Mouse (Mus musculus) thymus, postnatal 36 days (tissue): ENCODE results near the gene Nav2.
A peak's percentile ranks its signal among the peaks of the same experiment; 100 is the strongest.

Experiments
- DNase-seq, 2 experiments: peaks; one replicate each; pipeline ENCODE4 v3.0.0; 2022; ENCODE audit warnings: mixed read lengths in 2 of 2

Gene Nav2

DNA sequence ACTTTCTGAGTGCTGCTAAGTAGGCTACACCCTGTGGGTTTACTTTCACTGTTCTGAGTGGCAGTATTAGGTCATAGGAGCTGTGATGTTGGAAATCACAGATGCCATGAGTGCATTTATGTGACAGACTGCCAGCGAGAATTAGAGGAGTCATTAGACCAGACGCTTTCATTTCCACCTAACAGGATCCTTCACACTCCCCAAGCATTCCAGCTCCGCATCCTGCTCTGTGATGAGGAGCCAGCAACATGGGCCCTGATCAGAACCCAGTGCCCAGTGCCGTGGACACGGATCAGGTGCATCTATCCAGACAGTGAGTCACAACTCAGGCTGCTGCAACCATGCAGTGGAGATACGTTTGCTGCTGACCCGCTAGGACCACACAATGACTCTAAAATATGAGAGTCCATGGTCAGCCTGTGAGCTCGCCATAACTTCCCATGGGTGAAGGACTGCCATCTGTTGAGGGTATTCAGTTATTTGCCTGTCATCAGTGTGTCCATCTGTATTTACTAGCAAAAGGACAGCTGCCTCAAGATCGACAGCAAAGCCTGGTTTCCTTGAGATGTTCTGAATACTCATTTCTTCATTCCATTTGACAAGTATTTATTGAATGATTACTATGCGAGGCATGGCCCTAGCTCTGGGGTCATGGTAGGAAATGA lies 461.4 kb downstream of the Nav2 start:
- DNase-seq = no peak

DNA sequence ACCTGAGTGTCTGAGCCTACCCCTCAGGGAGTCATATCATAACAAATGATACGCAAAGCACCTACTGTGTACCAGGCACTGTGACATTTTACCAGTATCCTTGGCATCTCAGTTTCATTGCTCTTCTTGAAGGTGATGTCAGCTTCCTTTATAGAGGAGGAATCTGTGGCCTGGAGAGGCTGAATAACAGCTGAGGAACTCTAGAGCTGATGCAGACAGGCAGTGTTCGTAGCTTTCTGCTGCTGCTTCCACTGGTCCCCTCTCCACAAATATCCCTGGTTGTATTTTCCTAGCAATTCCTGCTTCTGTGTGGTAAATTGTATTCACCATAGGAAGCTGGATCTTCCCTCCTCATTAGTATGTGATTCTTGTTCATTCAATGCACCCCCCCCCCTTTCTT lies 462.8 kb downstream of the Nav2 start:
- no peak for DNase-seq

DNA sequence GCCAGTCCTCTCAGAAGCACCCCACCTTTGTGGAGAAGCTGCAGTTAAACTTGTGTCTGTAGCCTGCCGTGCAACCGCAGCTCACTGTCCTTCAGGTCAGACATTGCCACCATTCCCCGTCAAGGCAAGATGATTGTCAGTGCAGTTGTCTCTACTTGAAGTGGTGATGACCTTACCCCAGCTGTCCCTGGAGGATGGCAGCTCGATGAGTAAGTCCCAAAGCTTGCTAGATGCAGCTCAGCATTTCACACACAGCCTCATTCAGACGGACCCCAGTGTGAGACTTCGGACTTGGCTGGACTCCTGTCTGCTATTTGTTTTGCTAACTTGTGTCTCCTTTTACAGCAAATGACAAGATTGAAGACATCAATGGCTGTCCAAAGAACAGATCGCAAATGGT lies 463.5 kb downstream of the Nav2 start:
- DNase-seq = no peak

DNA sequence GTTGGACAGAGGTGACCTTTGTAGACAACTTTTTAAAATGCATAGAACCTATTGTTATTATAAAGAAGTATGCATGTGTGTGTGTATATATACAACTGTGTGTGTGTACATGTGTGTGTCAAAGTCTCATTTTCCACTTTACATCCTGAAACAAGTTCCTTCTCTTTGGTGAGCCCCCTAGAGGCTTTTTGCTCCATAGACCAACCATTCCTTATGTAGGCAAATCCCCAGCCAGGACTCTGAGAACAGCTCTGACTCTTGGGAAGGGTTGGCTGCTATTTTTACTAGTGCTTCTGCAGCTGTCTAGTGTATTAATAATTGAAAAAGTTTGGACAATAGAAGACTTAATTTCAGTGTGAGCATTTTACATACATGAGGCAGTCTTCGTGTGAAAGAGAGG lies 464.7 kb downstream of the Nav2 start:
- no peak for DNase-seq

DNA sequence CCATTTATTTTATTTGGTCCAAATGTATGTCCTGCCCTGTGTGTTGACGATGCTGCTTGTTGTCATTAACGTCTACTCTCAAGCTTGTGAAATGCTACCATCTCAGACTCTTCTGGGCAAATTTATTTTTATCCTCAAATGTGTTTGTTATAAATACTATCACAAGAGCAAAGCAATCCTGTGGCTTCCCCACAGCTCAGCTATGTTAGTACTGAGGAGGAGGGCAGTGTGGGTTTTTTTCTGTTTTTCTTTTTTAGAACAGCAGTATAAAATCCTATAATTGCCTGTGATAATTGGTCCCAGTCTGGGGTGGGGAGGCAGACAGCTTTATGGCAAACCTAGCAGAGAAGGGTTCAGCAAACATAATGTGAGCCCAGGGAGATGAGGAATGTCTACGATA lies 465.1 kb downstream of the Nav2 start:
- no peak for DNase-seq

DNA sequence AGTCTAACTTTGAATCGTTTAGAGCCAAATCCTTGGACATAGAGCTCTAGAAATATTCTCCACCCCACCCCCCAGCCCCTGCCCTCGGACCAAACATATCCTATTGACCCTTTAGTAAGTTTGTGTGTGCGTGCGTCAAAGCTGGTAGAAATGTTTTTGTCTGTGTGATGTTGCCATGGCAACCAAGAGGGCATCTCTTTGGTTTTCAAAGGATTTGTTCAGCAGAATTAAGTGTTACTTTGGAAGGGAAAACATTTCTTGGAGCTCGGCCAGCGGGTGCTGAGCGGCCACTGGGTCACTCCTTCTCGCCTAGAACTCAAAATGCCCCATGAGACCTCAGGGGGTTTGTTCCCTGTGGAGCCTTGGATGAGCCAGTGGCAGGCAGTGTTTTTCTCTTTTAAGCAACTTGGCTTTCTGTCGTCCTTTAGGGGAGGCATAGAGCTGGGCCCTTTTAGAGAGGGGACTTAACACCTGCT lies 467.0 kb downstream of the Nav2 start:
- DNase-seq = no peak

DNA sequence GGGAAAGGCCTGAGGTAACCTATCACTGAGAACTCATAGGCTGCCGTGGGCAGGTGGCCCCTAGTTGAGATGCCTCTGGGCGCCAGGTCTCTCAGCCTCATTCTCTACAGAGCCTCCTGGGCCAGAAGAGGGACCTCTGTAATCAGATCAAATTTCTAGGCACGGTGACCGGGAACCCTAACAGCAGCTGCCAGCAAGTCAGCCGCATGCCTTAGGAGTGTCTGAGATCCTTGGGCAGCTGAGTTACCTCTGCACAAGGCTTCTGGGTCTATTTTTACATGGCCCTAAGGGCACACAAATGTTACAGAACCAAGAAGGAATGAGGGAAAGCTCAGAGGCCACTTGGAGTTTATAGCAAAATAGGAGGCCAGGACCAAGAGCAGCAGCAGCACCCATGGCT lies 470.1 kb downstream of the Nav2 start:
- DNase-seq = no peak

DNA sequence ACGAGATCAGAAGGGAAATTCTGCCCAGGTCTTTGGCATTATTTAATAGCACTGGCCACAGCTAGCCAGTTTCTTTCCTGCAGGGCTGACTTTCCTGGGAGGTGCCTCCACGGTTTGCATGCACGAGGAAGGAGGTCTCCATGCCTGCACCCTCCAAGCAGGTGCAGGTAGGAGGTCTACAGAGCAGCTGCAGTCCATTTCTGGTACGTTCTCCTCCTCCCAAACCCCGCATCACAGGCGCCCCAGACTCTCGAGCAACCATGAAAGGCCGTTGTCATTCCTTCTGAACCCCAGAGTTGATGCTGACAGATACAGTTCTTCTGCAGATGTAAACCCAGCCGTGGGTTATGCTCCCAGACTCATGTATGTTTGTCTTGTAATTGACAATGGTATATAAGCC lies 472.4 kb downstream of the Nav2 start:
- DNase-seq = peak in 1 of 2 experiments; percentile 50

DNA sequence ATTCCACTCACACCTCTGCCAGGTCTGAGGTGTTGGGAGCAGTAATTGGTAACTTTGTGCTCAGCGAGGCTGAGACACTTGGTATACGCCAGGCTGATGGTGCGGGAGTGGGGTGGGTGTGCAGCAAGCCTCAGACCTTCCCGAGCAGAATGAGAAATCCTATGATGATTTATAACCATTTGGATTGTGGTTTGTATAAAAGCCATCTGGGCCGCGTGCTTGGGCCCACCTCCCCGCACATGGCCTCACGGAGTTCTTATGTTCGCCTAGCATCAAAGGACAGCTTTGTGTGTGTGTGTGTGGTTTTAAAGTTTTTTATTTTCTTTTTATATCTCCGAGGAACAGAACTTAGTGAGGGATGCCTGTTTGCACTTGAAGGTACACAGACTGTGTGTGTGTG lies 474.4 kb downstream of the Nav2 start:
- DNase-seq = no peak

DNA sequence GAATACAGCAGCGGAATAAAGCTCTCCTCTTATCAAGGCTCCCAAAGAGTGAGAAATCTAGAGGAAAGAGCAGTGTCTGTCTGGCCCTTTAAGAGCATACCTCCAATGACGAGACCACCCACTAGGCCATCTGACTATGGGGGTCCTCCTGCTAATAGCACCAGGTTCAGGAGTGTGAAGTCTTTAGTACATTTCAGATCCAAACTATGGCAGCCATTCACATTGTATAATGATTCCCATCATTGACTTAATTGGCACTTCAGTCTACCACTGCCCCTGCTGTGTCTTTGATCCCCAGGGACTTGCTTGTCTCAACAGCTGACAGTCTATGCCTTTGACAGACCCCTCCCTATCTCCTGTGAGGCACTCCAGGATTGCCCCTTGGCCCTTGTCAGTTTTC lies 479.6 kb downstream of the Nav2 start:
- no peak for DNase-seq

DNA sequence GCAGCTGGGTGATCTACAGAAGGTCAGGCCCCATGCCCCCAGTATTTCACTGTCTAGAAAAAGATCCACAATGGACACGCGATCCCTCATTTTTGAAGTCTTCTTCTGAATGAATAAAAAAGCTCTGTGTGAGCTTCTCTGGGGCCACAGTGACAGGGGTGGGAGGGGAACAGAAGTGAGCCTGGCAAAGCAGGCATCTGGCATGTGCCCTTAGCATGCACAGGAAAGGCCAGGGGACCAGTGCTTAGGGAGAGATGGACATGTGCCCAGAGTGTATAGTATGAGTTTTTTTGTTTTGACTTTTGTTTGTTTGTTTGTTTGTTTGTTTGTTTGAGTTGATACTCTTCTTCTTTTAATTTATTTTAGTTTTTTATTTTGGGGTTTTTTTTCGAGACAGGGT lies 481.8 kb downstream of the Nav2 start:
- no peak for DNase-seq

DNA sequence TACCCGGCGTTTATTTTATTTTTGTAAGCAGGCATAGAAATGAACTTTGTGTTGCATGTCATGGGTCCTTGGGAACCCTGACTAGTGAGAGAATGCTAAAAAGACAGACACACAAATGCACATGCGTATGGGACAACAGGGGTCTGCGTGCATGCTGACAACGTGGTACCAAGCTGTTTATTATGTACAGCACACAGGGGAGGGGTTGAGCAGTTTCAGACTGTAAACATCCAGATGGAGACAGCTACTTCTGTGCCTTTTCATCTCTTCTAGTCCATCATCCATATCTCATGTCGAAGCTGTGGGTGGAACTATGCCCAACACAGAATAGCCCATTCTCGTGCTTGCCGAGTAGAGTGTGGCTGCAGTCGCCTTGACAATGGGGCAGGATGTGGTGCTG lies 482.3 kb downstream of the Nav2 start:
- DNase-seq = no peak

DNA sequence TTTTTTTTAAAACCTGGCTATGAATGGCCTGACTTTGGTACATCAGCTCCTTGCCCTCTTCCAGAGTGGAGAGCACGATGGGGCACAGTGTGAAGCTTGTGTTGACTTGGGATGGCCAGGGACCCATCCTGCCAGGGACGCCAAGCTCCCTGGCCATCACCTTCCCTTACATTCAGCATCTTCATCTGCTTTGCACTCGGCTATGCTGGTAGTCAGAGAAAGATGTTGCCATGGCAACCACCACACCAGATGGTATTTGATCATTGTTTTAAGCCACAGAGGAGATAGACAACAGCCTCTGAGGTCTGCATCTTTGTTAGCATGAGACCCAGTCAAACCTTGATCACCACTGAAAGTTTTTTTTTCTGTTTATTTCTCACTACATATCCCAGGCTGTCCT lies 483.7 kb downstream of the Nav2 start:
- no peak for DNase-seq

DNA sequence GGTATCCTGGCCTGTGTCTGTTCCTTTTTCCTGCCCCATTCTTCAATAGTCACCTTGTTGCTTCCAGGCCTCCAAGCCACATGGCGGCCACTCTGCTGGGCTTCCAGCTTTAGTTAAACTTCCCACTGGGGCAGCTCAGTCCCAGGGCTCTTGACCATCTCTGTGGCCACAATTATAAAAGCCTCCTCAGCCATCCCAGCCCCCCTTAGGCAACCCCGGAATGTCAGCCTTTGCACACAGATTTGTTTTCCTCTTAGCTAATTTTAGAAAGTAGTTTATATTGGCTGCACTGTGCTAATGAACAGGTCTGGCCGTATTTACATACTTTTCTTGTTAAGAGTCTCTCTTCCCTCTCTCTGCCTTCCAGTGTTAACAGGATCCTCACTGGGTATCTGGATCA lies 484.3 kb downstream of the Nav2 start:
- no peak for DNase-seq

DNA sequence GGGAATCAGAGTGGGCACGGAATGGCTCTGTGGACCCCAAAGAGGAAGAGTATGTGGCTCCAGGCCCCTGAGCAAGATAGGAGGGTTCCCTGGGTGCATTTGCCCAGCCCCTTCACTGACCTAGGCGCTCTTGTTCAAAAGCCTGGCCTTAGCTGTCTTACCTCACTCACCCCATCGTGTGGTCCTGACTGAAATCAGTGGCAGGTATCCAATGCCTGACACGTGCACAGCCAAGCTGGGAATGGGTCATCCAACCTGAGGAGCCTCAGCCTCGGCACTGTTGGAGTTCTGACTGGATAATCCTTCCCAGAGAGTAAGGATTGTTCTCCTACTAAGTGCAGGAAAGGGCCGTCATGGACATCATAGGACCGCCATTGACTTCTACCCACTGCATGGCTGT lies 485.3 kb downstream of the Nav2 start:
- DNase-seq = no peak

DNA sequence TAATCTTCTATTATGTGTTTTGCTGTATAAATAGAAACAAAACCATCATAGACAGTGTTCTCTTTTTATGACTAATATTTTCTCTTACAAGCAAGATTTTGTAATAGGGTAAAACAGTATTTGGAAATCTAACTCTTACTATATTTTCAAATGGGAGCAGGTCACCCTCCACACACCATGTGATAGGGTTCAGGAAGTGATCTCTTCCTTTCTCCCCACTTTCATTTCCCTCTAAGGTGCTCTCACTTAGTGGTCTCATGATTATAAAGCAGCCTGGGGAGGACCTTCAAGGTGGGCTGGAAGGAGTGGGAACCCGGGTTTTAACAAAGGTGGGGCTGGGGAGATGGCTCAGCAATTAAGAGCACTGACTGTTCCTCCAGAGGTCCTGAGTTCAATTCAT lies 487.7 kb downstream of the Nav2 start:
- no peak for DNase-seq

DNA sequence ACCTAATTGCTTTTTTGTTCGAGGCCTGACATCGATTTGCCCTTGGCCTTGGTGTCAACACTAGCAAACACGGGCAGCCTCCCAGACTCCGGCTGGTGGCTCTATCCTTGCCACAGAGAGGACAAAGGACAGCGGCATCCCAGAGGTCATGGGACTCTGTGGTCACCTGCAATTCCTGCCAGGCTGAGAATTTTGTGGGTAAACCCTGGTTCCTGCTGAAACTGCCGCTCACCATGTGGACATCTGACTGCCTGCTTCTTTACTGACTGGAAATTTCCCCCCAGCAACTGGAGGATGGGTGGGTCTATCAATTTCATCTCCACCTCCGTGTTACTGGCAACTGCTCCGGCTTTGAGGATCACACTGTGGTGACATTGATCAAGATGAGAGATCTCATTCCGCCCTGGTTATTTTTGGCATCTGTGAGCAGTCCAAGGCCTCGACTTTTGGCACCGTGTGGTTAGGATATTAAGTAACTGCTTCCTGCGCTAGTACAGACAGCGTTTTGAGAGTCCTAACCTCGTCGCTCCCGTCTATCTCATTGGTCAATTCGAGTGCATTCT lies 489.0 kb downstream of the Nav2 start:
- DNase-seq = no peak

DNA sequence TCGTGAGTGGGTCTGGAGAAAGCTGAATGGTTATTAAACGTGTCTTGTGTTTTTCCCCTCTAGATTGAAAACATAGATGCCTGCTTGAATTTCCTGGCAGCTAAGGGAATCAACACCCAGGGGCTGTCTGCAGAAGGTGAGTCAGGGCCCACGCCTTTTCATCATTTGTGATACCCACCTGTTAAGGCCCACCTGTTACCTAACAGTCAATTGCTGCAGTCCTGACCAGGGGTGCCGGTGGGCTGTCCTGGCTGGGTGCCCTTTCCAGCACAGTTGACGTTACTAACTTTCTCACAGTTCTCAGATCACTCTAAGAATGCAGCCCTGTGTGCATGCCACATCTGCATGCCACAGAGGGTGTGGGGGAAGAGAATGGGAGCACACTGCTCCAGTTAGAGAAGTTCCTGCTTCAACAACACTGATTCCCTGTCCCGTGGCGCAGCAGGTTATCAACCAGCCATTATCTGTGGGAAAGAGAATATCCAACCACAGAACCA lies 489.6 kb downstream of the Nav2 start:
- DNase-seq = no peak

DNA sequence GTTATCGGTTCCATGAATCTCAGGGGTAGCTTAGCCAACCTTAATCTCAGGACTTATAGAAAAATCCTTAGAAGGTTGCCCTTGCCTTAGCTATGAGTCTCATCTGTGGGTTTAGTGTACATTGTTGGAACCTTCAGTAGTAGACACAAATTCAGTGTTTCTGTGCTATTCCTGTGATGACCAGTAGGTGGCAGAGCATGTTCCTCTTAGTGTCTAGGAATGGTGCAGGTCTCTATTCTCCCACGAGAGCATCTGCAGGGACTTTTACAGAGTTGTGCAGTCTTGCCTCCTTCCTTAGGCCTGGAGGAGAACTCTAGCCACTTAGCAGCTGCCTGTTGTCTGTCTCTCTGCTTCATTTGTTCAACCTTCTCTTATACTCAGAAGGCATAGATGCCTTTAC lies 490.8 kb downstream of the Nav2 start:
- DNase-seq = peak; percentile 38 to 52

DNA sequence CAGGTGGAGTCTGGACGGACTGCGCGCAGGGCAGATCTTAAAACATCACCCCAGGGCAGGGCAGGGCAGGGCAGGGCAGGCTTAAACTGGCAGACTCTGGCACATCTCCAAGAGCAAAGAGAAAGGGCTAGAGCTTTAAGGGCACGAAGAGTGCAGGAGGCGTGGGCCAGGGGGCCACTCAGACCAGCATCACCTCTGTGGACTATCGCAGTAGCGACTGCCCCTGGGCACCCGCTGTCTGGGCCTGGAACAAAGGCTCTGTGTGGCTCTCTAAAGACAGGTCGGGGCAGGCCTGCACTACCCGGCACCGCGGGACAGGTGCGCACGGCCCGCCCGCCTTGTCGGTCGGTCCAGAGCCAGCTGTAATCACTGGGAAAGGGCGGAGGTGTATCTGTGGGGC lies 491.9 kb downstream of the Nav2 start:
- no peak for DNase-seq

DNA sequence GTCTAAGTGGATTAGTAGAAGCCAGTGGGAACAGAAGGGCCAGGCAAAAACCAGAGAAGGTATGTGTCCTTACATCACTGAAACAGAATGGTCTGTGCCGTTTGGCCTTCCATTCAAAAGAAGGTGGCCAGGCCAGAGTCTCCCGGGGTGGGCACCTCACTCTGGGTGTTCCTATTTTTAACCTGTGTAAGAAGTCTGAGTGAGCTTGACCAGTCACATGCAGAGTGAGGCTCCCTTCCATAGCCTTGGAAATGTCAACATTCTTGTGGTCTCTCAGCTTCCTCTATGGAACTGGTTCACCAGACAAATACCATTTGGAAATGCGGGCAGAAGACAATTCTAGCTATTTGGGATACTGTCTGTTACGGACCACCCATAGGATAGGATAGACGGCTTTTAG lies 494.0 kb downstream of the Nav2 start:
- DNase-seq = no peak

DNA sequence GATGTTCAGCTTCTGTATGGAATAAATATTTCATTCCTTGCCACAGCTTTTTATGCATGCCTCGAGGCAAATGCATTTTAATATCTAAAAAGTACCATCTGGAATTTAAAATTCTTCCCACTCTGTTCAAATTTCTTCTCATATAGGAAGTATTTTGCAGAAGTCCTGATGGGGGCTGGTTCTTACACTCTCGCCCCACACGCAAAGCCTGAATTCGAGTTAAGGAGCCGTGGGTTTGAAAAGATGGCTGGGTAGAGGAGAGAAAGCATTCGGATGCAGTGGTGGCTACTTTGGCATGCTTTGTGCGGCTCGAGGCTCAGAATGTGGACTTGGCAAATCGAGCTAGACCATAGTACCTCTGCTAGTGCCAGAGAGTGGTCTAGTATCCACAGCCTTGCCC lies 499.2 kb downstream of the Nav2 start:
- DNase-seq = no peak

DNA sequence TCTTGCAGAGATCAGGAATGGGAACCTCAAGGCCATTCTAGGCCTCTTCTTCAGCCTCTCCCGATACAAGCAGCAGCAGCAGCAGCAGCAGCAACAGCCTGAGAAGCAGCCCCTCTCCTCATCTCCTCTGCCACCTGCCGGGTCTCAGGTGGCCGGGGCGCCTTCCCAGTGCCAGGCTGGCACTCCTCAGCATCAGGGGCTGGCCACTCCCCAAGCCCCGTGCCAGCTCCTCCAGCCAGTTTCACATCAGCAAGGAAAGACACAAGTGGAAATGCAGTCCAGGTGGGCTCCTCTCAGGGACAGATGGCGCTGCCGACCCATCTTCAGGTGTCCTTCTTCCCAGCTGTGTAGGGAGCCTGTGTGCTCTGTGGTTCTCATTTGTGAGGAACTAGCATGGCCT lies 500.1 kb downstream of the Nav2 start:
- no peak for DNase-seq

DNA sequence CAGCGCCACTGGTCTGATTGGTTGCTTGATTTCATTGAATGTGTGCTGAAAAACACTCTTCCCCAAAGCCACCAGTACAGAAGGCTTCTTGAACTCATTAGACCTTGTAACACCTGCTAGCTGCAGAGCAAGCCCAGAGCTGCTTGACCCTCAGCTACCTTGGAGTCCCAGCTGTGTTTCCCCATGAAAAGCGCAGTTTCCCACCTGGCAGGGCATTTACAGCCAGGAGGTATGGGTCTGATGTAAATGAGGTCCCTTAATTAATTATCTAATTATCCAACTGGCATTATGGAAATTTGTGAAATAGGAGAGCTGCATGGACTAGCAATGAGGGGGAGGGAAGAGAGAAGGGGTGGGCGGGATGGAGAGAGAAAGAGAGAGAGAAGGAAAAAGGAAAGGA lies 500.7 kb downstream of the Nav2 start:
- no peak for DNase-seq

DNA sequence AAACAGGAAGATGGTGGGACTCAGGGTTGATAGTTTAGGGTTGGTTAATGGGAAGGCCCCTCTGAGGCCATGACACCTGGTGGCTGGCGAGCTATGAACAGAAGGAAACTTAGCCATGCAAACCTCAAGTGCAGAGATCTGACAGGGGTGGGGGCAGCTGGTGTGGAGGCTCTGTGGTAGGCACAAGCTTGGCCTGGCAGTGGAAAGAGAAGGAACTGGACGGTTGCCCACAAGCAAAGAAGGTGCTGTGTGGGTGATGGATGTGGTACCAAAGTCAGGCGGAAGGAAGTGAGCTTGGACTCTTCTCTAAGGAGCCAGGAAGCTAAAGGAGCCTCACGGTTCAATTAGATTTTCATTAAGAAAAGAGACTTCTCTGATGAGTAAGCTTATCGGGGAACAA lies 501.7 kb downstream of the Nav2 start:
- no peak for DNase-seq
